Mouse (Mus musculus) T-helper 17 cell (primary cell): Measurements from ENCODE around the gene Serpina1f.
"Not testable (repeated sequence)": the region's sequence is repeated elsewhere in the genome, so short reads cannot be mapped to it uniquely, and the experiment has no call there.

Source experiments
- in situ Hi-C, 2 experiments: fragments of 300-600 bp; cut with MboI, MseI; formaldehyde crosslinking; loops; 1 replicate in 1 of 2; 2 replicates in 1 of 2; pipeline ENCODE4 v1.15.1; 2025; ENCODE audit warnings: high pct_unique_total_duplicates in 2 of 2

Serpina1f gene

DNA sequence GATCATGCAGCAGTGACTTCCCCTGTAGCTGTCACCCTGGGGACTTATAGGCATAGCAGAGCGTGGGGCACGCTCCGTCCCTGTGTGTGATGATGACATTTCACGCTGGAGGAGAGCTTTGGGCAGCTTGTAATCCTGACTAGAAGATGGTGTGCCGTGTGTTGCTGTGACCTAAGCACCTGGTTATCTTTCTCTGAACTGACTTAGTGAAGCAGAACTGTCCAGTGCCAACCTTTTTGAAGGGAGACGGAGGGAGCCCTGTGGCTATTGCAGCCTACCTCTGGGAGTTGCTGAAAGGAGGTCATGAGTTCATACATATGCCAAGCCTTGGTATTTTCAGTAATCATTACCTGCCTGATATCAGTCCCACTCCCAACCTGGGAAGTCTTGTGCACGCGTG is at the start of gene Serpina1f:
Gene Serpina1f, minus strand, starts transcription at position 101 of the 400 bp plus-strand sequence.
- in situ Hi-C loops = loop anchor here in 1 of 2 experiments (10.0 kb wide), 1 partner anchor 929 kb away; no protein-coding TSS in a partner anchor

DNA sequence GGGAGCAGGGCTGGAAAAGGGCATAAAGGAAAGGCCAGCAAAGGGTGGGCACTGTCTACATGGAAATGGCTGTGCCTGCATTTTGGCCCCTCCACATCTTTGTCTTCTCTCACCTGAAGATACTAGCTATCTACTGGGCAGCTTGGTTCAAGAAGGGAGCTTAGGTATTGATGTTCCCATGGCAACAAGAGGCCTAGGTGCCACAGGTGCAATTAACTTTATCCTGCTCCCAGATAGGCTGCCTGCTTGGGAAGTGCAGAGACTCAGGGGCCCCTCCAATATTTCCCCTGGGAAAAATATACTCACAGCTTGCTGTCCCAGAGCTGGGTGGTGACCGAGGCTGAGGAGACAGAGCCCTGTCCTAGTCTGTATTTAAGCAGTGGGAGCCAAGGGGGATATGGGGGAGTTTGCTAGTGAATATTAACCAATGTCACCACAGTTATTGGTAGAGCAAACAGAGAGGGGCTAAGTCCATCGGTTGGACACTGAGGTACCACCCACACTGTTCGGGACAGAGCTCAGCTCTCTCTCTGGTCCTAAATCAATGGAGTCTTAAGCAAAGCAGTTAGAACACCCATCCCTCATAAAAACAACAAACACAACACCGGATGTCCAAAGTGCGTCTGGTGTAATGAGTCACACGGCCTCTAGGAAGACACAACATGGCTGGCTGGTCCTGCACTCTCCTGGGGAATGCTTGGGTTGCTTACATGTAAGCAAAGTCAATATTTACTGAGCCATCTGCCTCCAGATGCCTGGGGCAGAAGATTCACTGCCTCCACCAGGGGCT is 42.7 kb upstream of the Serpina1f start:
- in situ Hi-C loops = loop anchor here in 1 of 2 experiments (5.0 kb wide), 1 partner anchor 34 kb away; the partner anchor contains the start of gene Serpina1d

DNA sequence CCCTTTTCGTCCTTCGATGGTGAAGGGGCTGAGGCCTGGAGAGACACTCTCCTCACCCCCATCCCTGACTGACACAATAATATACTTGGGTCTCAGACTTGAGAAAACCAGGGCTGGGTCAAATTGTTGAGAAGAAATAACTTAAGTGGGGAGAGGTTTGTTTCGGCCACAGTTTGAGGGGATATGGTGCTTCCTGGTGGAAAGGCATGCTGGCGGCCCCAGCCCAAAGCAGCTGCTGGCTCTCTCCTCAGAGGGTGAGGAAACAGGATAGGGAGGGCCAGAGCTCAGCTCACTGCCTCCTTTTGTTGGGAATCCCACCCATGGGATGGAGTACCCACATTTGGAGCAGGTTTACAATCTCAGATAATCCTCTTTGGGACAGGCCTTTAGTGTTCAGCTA is 40.2 kb upstream of the Serpina1f start:
- in situ Hi-C loops = loop anchor here in 1 of 2 experiments (5.0 kb wide), 1 partner anchor 37 kb away; the partner anchor contains the start of gene Serpina1d

DNA sequence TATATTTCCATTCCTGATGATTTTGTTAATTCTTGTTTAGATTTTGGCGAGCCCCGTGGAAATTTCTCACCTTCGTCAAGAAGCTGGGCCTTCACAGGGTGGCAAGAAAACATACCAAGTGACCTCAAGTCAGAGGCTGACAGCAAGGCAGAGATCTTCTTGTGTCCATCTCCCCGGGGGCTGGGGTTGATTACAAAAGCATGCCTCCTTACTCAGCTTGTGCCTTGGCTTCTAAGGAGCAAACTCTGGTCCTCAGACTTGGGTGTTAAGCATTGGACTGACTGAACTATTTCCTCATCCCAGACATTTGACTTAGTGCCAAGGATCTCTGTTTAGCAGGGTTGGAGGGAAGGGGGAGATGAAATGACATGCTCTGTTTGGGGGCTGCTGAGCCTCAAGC is 39.8 kb upstream of the Serpina1f start:
- in situ Hi-C loops = loop anchor here in 1 of 2 experiments (5.0 kb wide), 1 partner anchor 37 kb away; the partner anchor contains the start of gene Serpina1d

DNA sequence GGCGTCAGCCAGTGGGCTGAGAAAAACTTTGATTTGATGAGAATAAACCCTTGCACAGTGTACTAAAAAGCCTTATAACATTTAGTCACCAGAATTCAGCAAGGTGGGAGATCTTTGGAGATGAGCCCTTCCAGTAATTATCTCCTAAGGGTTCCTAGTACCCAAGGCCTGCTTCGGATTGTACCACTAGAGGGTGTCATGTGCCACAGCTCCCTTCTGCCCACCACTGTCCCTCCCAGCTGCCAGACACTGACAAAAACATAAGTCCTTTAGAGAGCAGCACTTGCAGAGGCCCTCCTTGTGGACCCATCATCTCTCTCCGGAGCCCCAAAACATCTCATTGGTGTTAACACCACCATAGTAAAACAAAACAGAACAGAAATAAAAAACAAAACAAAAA is 16.2 kb upstream of the Serpina1f start:
- in situ Hi-C loops = no loop called here

DNA sequence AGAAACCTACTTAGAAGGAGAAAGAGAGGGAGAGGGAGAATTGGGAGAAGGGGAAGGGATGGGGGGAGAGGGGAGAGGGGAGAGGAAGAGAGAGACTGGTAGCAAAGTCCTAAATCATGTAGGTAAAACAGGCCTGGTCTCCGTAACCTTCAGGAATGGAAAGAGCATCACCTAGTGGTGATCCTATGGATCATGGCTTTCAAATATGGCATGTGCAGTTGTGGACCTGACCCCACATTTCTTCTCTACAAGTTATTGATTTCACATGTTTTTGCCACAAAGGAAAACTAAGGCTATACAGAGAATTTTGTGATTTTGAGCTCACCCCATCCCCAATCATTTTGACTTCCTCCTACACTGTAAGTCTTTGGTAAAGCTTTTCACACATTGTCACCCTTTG is 15.1 kb upstream of the Serpina1f start:
- in situ Hi-C loops = no loop called here

DNA sequence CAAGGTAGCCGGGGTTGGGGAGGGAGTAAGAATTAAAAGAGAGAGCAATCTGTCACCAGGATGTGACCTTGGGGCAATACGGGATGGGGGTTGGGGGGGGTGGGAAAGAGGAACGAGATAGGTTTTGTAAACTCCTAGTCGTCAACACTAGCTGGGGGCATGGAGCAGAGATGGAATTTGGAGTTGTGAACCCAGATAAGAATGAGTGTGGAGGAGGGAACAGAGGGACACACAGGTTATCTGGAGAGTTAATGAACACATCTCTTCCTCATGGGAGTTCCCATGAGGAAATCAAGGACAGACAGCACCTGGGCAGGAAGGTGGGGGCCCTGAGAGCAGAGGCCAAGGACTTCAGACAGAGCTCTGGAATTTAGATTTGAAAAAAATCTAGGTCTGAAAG is 10.8 kb upstream of the Serpina1f start:
- in situ Hi-C loops = no loop called here

DNA sequence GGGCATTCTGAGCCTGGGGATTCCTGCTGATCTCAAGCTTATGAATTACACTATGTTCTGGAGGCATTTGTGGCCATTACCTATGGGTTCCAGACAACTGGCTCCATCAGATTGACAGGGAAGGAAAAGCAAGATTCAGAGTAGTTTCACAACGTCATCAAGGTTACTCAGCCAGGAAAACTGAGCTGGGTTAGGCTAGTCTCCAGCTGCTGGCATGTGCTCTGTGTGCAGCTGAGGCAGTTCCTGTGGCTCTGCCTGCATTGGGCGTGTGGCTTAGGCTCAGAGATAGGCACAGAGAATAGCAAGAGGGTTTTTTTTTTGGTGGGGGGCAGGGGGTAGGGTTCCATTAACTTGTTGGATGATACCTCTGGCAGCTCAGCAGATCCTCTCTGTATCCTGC is 10.2 kb upstream of the Serpina1f start:
- in situ Hi-C loops = no loop called here

DNA sequence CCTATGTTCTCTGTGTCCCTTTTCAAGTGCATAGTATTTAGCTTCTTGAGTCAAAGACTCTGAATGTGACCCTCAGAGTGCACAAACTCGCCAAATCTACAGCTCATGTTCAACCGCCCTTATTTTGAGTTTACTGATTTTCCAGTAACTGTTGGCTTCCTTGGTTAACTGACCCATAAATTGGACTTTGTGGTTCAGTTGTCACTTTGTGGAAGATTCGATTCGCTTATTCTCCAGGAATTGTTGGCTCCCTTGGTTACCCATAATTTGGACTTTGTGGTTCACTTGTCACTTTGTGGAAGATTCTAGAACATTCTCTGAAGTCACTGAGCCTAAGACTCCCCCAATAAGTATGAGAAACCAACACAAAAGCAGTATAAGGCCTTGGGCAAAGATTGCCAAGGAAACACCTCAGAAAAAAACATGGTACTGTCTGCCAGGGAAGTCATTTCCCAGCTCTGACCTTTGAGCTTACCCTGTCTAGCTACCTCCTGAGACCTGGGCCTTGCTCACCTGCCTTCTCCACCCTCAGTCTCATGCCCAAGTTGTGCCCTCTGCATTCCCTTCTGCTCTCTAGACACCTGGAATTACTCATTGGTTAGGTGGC is 4.9 kb upstream of the Serpina1f start:
- in situ Hi-C loops = no loop called here

DNA sequence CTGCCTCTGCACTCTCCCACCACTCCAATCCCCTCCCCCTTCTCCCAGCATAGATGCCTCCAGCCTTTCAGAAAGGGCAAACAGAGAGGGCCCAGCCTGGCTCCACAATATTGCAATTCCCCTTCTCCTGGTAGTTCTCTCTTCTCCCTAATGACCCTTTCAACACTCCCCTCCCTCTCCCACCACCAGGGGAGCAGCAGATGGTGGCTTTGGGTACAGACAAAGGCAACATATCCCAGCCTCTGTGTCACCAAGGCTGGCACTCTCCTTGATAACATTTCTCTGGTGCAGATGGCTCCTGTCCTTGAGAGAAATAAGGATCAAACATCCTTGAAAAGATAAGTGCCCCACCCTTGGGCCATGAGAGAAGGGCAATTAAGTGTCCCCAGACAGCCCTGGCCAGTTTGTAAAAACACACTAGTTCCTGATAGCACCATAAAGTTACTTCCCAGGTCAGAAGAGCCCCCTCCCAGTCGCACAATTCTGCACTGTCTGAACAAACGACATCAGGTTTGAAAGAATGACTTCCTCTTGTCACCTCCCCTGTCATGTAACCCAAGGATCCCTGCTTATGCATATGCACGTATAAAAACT is 7.0 kb downstream of the Serpina1f start:
- in situ Hi-C loops = no loop called here

DNA sequence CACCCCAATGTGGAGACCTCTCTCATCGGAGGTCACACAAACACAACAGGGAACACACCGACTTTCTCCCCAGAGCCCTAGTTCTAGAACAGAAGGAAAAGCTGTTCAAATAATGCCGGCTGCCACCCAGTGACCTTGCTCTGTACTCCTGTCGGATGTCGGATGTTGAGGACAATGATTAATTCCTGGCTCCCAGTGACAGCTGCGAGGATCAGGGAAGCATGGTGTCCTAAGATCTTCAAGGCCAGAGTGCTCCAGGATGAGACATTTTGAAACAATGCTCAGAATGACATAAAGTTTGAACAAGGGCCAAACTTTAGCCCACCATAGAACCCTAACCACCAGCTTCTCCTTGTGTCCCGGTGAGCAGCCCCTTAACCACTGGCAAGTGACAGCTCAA is 8.3 kb downstream of the Serpina1f start:
- in situ Hi-C loops = no loop called here

DNA sequence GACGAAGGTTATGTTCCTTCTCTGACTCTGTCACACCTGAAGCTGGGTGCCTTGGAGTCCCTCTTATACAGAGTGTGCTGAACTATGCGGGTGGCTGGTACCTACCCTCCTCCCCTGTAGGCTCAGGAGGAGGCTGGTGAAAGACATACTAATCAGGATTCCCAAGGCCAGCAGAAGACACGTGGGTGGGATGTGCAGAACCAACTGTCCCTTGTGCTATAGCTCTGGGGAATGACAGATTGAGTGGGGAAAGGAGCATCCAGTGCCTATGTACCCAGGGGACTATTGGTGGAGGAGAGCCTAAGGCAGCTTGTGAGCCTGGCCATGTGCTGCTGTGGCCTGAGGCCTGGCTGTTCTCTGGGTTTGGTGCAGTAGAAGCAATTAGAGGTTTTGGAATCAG is 9.3 kb downstream of the Serpina1f start:
- in situ Hi-C loops = no loop called here

DNA sequence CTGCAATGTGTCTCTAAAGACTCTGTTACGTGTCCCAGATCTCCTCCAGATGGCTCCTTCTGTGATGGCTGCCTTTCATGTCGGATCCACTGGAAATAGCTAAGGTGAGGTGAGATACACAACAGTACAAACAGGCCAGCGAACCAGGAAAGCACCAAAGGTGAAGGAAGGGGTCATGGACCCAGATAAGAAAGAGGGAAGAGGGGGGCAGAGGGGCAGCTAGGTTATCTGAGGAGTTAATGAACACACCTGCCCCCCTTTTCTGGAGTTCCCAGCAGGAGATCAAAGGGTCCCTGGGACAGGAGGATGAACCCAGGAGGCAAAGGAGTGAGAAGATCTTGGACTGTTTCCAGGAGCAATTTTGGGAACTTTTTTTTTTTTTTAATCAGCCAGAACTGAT is 9.9 kb downstream of the Serpina1f start:
- in situ Hi-C loops = no loop called here

DNA sequence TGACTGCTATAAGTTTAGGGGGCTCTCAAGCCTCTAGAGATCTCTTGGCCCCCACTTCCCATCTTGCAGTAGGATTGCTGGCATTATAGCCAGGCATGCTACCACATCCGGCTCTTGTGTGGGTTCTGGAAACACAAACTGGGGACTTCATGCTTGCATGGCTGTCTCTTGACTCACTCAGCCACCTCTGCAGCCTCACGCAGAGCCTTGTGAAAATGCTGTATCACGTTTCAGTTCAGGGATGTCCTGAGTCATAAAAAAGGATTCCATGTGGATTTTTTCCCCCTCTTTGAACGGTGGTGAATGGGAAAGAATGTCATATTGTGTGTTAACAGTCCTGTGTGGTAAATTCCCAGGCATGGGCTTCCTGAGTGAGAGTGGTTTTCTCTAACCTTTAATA is 11.6 kb downstream of the Serpina1f start:
- in situ Hi-C loops = no loop called here

DNA sequence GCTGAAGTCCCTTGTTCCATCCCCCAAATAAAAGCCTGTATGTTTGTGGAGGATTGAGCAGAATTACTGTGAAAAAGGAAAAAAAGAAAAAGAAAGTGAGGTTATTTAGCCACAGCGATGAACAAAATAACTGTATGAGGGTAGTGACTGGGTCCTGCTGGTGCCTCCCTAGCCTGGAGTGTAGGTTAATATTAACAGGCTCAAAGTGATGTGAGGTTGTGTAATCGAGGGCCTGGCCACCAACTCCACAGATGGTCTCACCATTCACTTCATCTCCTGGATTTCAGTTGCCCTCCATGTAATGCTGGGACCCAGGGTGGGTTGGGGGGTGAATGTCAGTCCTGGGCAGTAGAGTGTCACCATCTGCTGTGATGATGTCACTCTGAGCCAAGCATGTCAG is 13.6 kb downstream of the Serpina1f start:
- in situ Hi-C loops = no loop called here

DNA sequence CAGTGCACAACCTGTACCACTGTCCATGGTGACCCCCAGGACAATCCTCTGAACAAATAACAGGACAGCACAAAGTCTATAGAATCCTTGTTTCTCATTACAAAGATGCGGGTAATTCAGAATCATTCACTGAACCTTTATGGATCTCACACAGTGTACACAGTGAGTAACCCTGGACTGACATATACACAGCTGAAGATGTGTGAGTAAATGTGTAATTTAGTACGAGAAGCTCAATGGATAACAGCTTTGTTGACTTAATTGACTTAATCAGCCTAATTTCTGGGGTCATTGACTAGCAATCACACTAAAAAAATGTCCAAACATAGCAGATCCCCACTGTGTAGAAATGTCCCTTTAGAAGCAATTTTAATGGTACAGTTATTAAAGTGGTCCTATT is 14.2 kb downstream of the Serpina1f start:
- in situ Hi-C loops = no loop called here

DNA sequence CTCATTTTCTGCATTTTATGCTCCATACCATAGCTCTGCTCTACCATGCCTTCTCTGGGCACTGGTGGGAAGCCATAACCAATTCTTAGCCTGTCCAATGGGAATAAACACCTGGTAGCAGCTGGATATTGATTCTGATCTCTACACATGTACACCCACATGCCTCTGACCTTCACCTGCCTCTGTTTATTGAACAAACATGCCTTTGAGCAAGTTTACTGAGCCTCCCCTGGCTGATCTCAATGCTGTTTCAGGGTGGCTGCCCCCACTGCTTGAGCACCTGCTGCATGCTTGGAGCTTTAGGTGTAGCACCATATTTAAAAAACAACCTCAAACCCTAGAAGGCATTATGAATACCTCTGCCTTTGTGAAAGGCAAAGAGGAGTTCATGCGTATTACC is 15.5 kb downstream of the Serpina1f start:
- in situ Hi-C loops = not testable (repeated sequence)

DNA sequence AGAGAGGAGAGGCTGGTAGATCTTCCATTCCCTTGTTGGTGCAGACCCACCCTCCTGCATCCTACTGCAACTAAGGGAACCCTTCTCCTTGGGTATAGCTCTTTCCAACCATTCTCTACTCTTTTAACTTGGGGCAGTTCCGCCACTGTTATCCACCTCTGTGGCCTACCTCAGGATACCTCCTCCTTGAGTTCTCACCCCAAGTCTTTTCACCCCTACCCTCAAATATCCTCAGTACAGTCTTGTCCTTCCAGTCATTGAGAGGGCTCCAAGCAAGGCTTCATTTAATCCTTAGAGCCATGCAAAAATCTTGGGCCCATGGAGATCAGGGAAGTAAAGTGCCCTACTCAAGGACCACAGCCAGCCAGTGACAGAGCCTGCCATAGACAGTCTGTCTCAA is 19.3 kb downstream of the Serpina1f start, which contains the start of gene Serpina16:
Gene Serpina16, minus strand, starts transcription at position 101 of the 400 bp plus-strand sequence.
- in situ Hi-C loops = no loop called here

DNA sequence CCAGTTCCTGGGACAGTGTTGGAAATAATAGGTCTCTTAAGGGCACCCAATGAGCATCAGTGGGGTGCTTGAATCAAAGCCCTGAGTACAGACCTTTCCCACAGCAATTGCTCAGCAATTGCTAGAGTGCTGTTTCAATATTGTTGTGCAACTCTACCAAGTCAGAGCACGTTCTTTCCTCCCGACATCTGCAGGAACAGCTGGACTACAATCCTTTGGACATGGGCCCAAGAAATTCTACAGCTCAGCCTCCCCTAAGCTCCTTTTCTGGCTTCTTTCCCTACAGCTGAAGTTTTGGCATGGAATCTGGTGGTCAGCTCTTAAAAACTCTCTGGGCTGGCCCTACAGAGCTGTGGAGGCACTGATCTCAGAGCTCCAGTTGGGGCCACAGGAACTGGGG is 22.1 kb downstream of the Serpina1f start:
- in situ Hi-C loops = no loop called here

DNA sequence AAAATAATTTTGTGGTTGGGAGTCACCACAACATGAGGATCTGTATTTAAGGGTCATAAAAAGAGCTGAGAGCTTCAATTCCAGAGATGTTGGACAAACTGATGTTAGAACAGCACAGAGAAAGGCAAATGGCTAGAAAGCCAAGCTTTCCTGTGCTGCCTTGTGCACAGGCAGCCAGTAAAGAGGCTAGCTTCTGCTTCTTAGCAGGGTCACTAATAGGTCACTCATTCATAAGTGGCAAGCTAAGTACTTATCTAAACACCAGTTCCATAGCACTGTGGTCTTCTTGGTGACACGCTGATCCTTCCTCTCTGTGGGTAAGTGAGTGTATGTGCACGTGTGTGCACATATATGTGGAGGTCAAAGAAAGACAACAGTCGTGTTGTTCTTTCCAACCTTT is 23.8 kb downstream of the Serpina1f start:
- in situ Hi-C loops = no loop called here

DNA sequence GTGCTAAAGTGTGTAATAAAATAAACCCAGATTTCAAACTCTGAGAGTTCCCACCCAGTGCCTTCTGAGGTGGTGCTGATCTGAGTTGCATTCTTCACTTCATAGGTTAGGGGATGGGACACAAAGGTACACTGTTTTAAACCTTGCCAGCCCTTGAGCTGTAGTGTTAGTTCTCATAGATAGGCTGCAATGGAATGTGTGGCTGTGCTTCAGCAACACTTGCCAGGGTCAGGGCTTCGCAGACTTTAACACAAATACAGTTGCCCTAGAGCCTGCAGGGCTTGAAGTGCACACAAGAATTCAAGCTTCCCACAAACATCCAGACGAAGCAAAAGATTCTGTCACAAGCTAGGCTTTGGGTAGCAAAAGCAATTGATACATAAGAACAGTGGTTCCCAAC is 24.4 kb downstream of the Serpina1f start:
- in situ Hi-C loops = no loop called here

DNA sequence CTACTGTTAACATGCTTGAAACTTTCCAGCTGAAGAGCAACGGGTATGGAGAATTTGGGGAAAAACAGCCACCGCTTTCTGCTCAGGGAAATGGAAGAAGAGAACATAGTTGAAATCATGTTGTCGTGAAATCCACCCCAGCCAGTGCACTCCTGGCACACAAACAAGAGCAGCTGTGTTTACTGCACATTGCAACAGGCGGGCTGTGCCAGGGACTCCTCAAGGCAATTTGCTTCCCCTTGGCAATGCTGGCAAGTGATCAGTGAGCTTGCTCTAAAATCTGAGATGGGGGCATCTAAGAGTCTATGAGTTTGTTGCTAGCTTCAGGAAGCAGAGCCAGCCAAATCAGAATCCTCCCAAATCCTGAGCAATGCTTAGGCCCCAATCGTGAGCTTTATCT is 25.0 kb downstream of the Serpina1f start:
- in situ Hi-C loops = no loop called here

DNA sequence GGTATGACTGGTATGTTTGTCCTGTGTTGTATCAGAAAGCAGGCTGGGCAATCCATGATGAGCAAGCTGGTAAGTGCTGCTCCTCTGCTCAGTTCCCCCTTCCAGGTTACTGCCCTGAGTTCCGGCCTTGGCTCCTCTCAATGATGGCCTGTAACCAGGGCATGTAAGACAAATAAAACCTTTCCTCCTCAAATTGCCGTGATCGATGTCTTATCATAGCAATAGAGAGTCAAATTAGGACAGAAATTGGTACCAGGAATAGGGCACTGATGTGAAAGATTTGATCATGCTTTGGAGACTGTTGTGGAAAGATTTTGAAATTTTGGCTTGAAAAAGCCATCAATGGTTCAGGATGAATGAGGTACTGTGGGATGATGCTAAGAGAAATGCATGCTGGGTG is 30.0 kb downstream of the Serpina1f start:
- in situ Hi-C loops = no loop called here
